Mouse (Mus musculus): Measurements from ENCODE around the gene Capsl. TPM values are rescaled to one million over a fixed set of nuclear protein-coding genes. Genes with fewer than 3 reads are reported as not detected.

The Capsl gene
- polyA plus RNA-seq, 1 experiment from 2014 or later: 0.68 TPM

Other genes starting within 250 kb of the Capsl start
- gene Ugt3a1, start 159.1 kb upstream of the Capsl start, polyA plus RNA-seq (2015; fragmentation: Nextera tagmentation; extraction: Ambion mirVana): 1.9 and 2.0 TPM in 2 replicates
- 3.1 and 3.5 TPM in 2 replicates for gene Ugt3a2, start 100.5 kb upstream of the Capsl start, polyA plus RNA-seq (2015; fragmentation: Nextera tagmentation; extraction: Ambion mirVana)
- 1.1 and 1.4 TPM in 2 replicates for gene Il7r, start 94.1 kb downstream of the Capsl start, polyA plus RNA-seq (2015; fragmentation: Nextera tagmentation; extraction: Ambion mirVana)

Data from liver, embryonic 16.5 days (tissue).